In genomic region chr6:116829341-116829740, GRCm38 (mm10) we compare ENCODE assay signal across 11 mouse cellular contexts.
DNase-seq lines count a peak whose midpoint lies in the region; ATAC-seq lines count a peak whose summit lies in the region.
"Had no signal": no experiment of that assay in that cellular context is flagged by ENCODE, and none has a peak within 500 bp of the region (broad histone marks: within the 10 kb centered on the region; RNA-seq: fewer than 3 reads in every experiment).

No protein-coding gene starts in this region.

- peak; percentile 73 for DNase-seq in hindbrain, embryonic 14.5 days (ENCODE audit: low spot score)
- DNase-seq in hindbrain, embryonic 10.5 days (ENCODE audit: low spot score) = no peak
- DNase-seq in adrenal gland, adult 18-20 months (ENCODE audit: low spot score in 2 of 2) = peak; percentile 63 to 80
- peak; percentile 95 for DNase-seq in kidney, adult 9 months
- DNase-seq in lung, postnatal 36 days = peak; percentile 76
- DNase-seq in urinary bladder, postnatal 4 days (ENCODE audit: low spot score in 2 of 2) = peak; percentile 57 to 79

- H3K9me3 ChIP-seq in hindbrain, embryonic 14.5 days (ENCODE audit: control insufficient read depth, low read length) = no peaks in the 10 kb centered on the region
- no peaks in the 10 kb centered on the region for H3K9me3 ChIP-seq in hindbrain, embryonic 10.5 days
- no peaks in the 10 kb centered on the region for H3K9me3 ChIP-seq in forebrain, embryonic 16.5 days (ENCODE audit: control insufficient read depth, low read length)
- H3K9me3 ChIP-seq: liver, embryonic 15.5 days; stomach, embryonic 15.5 days had no signal

- 34% methylated on average over 2 of the region's 2 CpGs for WGBS in hindbrain, embryonic 14.5 days
- 79% methylated on average over 2 of the region's 2 CpGs for WGBS in hindbrain, embryonic 10.5 days
- 3% methylated on average over 2 of the region's 2 CpGs for WGBS in forebrain, embryonic 16.5 days

- ATAC-seq in hindbrain, embryonic 14.5 days (ENCODE audit: low FRiP score) = peak; percentile 55; the same call in 1 of the 2 replicates
- peak; percentile 80 for ATAC-seq in forebrain, embryonic 16.5 days
- no peak for ATAC-seq in megakaryocyte, adult 5-6 weeks (ENCODE audit: poor library complexity, severe bottlenecking)

- H3K4me2 ChIP-seq in hindbrain, embryonic 14.5 days (replicated peaks) = no peak overlapping the region
- H3K4me2 ChIP-seq in forebrain, embryonic 16.5 days (ENCODE audit: low read length) = no peak overlapping the region
- H3K4me2 ChIP-seq: liver, embryonic 15.5 days; stomach, embryonic 15.5 days had no signal

- H3K4me1 ChIP-seq in hindbrain, embryonic 14.5 days (replicated peaks; ENCODE audit: control insufficient read depth, insufficient read depth, low read length) = no peaks in the 10 kb centered on the region
- no peaks in the 10 kb centered on the region for H3K4me1 ChIP-seq in hindbrain, embryonic 10.5 days (replicated peaks)
- H3K4me1 ChIP-seq in forebrain, embryonic 16.5 days (replicated peaks; ENCODE audit: control insufficient read depth, insufficient read depth, low read length) = no peaks in the 10 kb centered on the region
- H3K4me1 ChIP-seq: liver, embryonic 15.5 days had no signal

- H3K27me3 ChIP-seq in hindbrain, embryonic 14.5 days (ENCODE audit: control insufficient read depth, insufficient read depth, low read length) = no peaks in the 10 kb centered on the region
- no peaks in the 10 kb centered on the region for H3K27me3 ChIP-seq in hindbrain, embryonic 10.5 days (ENCODE audit: insufficient read depth, poor library complexity, severe bottlenecking)
- no peaks in the 10 kb centered on the region for H3K27me3 ChIP-seq in forebrain, embryonic 16.5 days (replicated peaks; ENCODE audit: control insufficient read depth, insufficient read depth, low read length)
- H3K27me3 ChIP-seq: liver, embryonic 15.5 days; stomach, embryonic 15.5 days had no signal

- no peak overlapping the region for H3K4me3 ChIP-seq in hindbrain, embryonic 14.5 days (replicated peaks; ENCODE audit: low read length)
- no peak overlapping the region for H3K4me3 ChIP-seq in hindbrain, embryonic 10.5 days
- no peak overlapping the region for H3K4me3 ChIP-seq in forebrain, embryonic 16.5 days (replicated peaks; ENCODE audit: low read length)
- H3K4me3 ChIP-seq: liver, embryonic 15.5 days; stomach, embryonic 15.5 days had no signal

- H3K36me3 ChIP-seq in hindbrain, embryonic 14.5 days (replicated peaks; ENCODE audit: control insufficient read depth, insufficient read depth) = no peaks in the 10 kb centered on the region
- no peaks in the 10 kb centered on the region for H3K36me3 ChIP-seq in hindbrain, embryonic 10.5 days
- no peaks in the 10 kb centered on the region for H3K36me3 ChIP-seq in forebrain, embryonic 16.5 days (ENCODE audit: control insufficient read depth, insufficient read depth)
- H3K36me3 ChIP-seq: G1E; liver, embryonic 15.5 days; stomach, embryonic 15.5 days had no signal

- H3K27ac ChIP-seq in hindbrain, embryonic 14.5 days = no peak overlapping the region
- no peak overlapping the region for H3K27ac ChIP-seq in hindbrain, embryonic 10.5 days
- H3K27ac ChIP-seq in forebrain, embryonic 16.5 days (ENCODE audit: low read length) = no peak overlapping the region
- H3K27ac ChIP-seq: liver, embryonic 15.5 days; stomach, embryonic 15.5 days had no signal

- H3K9ac ChIP-seq in hindbrain, embryonic 14.5 days = no peak overlapping the region
- no peak overlapping the region for H3K9ac ChIP-seq in forebrain, embryonic 16.5 days (replicated peaks; ENCODE audit: low read depth, low read length)
- H3K9ac ChIP-seq: liver, embryonic 15.5 days; stomach, embryonic 15.5 days had no signal
